Mouse (Mus musculus): ENCODE measurements around the gene Cfap65.
A peak's percentile ranks its signal among the peaks of the same experiment; 100 is the strongest.

The Cfap65 gene

GRCm38 (mm10) chr1:74936221-74936830 is 927 bp upstream of the Cfap65 start:
- DNase-seq = no peak

DNA sequence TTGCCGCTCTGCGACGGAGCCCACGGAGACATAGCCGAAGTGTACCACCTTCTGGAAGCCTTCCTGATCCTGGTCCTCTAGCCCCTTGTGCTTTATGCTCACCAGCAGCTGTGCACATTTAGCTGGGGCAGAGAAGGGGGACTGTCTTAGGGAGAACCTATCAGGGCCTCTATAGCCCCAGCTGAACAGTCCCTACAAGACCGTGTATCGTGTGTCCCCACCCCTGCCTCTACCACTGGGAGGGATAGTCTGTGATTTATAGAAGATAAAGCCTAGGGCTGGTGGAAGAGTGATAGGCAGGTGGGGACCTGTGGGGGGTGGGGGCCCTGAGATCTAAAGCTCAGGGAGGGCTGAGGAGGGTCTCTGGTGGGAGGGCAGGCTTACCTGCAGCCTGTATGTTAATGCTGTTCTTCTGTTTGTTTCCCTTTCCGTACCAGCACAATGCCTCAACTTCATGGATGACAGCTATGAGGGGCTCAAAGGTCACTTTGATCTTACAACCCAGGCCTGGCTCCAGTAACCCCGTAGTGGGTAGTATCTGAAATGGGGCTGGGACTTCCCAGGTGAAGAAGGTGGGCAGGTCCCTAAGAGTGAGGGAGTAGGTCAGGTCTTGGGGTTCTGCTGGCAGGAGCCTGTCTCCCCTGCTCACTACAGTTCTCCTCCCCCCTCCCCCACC is 7.6 kb downstream of the Cfap65 start:
- no peak for DNase-seq

DNA sequence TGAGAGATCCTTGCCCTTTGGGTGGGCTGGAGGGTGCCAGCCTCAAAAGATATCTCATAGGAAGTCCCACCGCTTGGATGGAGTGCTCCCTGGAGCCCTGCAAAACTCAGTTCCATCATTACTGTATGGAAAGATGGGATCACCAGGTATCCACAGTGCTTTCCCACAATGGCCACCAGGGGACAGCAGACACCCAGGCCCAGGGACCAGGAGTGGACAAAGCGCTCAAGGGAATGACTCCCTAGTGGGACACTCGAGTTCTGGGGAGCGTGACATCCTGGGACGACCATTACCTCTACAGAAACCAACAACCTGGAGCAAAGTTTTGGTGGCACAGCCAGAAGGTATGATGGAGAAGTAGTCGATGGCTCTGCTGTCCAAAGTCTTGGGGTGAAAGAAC is 8.7 kb downstream of the Cfap65 start:
- peak; percentile 51 to 66 for DNase-seq

- DNase-seq = no peak
Observed at GRCm38 (mm10) chr1:74924464-74924863, 10.9 kb downstream of the Cfap65 start.

DNA sequence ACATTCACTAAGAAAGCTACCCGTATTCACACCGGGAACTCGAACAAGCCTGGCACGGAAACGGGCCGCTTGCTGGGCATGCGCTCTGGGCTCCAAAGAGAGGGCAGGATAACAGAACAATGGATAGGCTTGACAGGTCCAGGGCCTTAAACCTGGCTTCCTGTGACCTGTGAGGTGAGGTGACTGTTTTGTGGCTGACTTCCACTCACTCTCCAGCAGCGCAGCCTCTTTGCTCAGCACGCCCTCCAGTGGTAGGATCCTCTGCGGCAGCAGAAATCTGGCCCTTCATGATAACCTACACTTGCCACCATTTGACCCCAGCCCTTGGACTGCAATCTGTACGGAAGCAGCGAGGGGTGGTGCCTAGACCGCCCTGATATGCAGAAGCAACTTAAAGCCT is 19.7 kb downstream of the Cfap65 start:
- DNase-seq = peak in 1 of 2 experiments; percentile 25

DNA sequence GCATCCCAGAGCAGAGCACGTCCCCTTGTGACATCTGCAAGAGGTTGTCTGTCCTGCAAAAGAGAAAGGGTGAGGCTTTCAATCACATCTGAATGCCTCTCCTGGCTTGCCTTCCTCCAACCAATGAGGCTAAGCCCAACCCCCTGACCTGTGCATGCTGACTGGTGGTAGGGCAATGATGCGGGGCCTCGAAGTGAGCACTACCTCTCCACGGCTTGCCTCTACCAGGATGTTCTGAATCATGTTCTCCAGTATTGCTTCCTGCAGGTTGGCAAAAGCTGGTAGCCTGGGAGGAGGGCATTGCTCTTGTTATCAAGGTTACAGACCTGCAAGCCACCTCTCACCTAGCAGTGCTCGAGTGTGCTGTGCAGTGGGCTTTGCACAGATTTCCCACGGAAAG is 33.2 kb downstream of the Cfap65 start:
- no peak for DNase-seq

GRCm38 (mm10) chr1:74901686-74902085 is 33.7 kb downstream of the Cfap65 start:
- DNase-seq = peak; percentile 67 to 85

DNA sequence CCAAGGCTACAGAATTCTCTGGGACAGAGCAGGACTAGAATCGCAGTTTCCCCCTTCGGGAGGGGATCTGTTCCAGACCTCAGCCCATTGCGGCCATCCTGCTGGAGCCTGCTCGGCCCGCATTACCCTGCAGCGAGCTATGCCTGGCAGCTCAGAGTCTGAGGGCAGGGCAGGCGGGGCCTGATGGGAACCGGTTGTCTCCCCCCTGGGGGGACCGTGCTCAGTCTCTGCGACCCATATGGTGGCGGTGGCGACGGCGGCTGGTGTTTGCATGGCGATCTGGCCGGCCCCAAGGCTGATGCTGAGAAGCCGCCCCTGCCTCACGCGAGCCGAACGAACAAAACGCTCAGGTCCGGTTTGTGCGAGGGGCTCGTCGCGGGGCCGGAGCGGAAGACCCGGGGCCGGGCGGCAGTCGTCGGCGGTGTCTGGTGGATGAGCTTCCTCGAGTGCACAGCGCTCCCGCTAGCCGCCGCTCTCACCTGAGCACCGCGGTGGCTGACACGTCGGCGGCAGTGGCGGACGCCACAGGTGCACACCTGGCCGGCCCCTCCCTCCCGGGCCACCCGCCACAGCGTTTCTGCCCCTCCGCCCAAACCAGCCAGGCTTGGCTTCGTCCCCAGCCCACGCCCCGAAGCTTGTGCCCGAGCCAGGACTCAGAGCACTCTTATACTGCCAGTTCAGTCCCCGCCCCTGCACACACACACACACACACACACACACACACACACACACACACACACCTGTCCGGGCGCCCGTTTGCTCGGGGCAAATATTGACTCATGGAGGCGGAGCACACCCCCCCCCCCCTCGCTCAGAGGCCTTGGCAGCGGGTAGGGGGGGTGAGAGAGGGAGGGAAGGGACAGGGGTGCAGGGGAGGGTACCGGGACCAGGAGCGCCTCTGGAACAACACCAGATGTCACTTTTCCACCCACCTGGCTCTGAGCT is 34.8 kb downstream of the Cfap65 start:
- DNase-seq = peak; percentile 25 to 37

- no peak for DNase-seq
Observed at GRCm38 (mm10) chr1:74898656-74899431, 36.6 kb downstream of the Cfap65 start.

GRCm38 (mm10) chr1:74897976-74898375 is 37.4 kb downstream of the Cfap65 start:
- no peak for DNase-seq

DNA sequence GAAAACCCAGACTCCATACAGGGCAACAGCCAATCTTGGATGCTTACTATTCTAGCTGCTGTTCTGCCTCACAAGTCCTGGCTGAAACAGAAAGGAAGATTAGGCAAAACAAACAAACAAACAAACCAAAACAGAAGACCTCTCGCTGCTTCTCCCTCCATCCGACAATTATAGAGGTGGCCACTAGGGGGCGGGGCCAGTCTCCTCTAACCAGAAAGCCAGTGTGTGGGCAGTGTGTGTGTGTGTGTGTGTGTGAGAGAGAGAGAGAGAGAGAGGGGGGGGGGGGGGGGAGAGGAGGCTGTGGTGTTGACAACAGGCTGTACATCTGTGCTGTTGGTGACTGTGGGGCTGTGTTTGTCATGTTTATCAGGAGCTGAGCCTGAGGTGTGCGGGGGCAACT is 40.4 kb downstream of the Cfap65 start:
- peak; percentile 69 to 86 for DNase-seq

- peak; percentile 73 to 80 for DNase-seq
Observed at GRCm38 (mm10) chr1:74893134-74893855, 42.1 kb downstream of the Cfap65 start, which contains the start of gene Cryba2. Gene Cryba2 (minus strand): TSS chr1:74893143.

GRCm38 (mm10) chr1:74892351-74893133 is 42.9 kb downstream of the Cfap65 start:
- DNase-seq = no peak

DNA sequence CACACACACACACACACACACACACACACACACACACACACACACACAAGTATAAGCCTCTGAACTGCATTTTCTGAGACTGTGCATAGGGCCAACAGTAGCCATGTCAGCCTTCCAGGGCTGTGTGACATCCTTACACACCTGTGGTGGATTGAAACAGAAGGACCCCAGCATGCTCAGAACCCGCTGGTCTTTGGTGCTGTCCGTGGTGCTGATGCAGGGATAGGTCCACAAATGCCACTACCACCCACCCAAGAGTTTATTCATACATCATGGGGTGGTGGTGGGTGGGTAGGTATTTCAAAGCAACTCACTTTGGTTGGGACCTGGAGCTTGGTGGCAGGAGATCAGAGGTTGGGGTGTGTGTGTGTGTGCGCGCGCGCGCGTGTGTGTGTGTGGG is 43.9 kb downstream of the Cfap65 start:
- no peak for DNase-seq

- no peak for DNase-seq
Observed at GRCm38 (mm10) chr1:74885369-74886042, 49.9 kb downstream of the Cfap65 start, which contains the start of gene Fev. Gene Fev (minus strand): TSS chr1:74885419.

DNA sequence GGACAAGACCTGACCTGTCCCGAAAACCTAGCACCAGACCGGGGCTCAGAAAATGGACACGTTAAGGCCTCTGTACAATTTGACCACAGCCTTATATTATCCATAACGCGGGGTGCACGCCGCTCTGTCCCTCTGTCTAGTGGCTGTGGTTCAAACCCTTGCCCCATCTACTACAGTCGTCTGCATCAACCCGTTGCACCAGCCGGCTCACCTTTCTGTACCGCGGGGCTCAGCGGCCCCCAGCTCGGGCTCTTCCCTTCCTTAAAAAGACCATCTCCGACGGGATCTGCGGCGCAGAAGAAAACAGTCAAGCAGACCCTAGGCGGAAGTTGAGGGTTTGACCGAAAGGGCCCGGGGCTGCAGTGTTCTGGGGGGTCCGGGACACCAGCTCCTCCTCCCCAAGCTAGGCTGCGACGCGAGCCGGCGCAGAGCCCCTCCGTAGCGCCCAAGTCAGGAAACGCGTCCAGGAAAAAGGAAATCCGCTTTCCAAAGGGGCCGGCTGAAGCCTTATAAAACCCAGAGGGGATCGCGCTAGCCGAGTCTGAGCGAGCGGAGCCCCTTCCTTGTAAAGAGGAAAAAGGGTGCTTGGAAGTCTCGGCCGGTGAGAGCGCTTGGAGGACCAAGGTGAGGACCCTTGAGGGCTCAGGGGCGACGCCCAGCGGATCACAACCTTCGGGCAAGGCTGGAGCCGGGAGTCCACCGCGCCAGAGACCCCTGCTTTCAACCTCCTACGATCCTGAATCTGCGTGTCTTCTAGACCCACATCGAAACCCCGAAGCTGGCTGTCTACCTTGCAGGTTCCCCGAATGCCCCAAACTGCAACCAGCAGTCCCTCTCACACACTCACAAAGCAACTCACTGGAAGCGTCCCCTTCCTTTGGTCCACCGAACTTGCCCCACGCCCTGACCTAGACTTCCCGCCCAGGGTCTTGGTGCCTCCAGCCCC is 50.9 kb downstream of the Cfap65 start:
- no peak for DNase-seq

DNA sequence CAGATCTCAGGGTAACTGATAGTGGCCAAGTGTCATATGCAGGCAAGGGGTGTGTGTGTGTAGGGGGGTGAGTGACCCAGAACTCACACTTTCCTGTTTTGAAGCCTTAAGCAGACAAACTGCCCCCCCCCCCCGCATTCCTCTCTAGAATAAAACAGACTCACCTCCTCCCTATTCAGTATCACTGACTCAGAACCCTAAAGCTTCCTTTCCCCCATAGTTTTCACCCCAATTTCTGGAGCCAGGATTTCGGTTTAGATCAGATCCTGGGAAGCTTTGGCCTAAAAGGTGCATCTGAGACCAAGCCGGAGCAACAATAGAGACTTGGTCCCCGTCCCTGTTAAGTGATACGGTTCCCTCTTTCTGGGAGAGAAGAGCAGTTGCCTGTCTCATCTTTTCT is 52.0 kb downstream of the Cfap65 start:
- no peak for DNase-seq

GRCm38 (mm10) chr1:74882828-74883227 is 52.6 kb downstream of the Cfap65 start:
- DNase-seq = no peak

GRCm38 (mm10) chr1:74882055-74882734 is 53.2 kb downstream of the Cfap65 start:
- DNase-seq = peak; percentile 47 to 59

Data from cerebellum, postnatal 25 days (tissue).